Comparison of ENCODE assay signal across 8 mouse cellular contexts in genomic region chr8:123235520-123236497, GRCm38 (mm10). TPM values are rescaled to one million over a fixed set of nuclear protein-coding genes. Genes with fewer than 3 reads are reported as not detected.
A peak's percentile ranks its signal among the peaks of the same experiment; 100 is the strongest.
DNase-seq lines count a peak whose midpoint lies in the region; ATAC-seq and TF ChIP-seq lines count a peak whose summit lies in the region.

Gene Spata2l, minus strand, starts transcription at chr8:123236233.

- 0 out of 2 replicates have a peak, but pooled peaks have one; percentile 11 for TF ChIP-seq POLR2A in small intestine, adult 2 months (IDR thresholded peaks at IDR 0.05; ENCODE audit: low read depth, low read length)

- ATAC-seq in embryonic facial prominence, embryonic 12.5 days (ENCODE audit: insufficient number of reproducible peaks, insufficient read depth, low FRiP score, low TSS enrichment), result peak; percentile 70
- peak; percentile 94 for ATAC-seq in granulocyte monocyte progenitor cell, adult 5-6 weeks (replicated peaks; ENCODE audit: poor library complexity, severe bottlenecking)
- peak; percentile 83 for ATAC-seq in intestine, postnatal 0 days
- ATAC-seq in midbrain, embryonic 12.5 days (ENCODE audit: low FRiP score, low read depth), result peak; percentile 75

- WGBS in embryonic facial prominence, embryonic 12.5 days, result 2% methylated on average over 57 of the region's 57 CpGs
- WGBS in intestine, postnatal 0 days, result 1% methylated on average over 57 of the region's 57 CpGs
- 3% methylated on average over 57 of the region's 57 CpGs for WGBS in limb, embryonic 10.5 days
- WGBS in midbrain, embryonic 12.5 days, result 2% methylated on average over 57 of the region's 57 CpGs
- 2% methylated on average over 57 of the region's 57 CpGs for WGBS in small intestine, adult 2 months

- H3K27me3 ChIP-seq in embryonic facial prominence, embryonic 12.5 days, result peaks cover 40% of the 10 kb centered on the region
- H3K27me3 ChIP-seq in intestine, postnatal 0 days (replicated peaks; ENCODE audit: control insufficient read depth, insufficient read depth, low read length), result 0 out of 2 replicates have a peak, but pooled peaks cover 4% of the 10 kb centered on the region
- peaks cover 58% of the 10 kb centered on the region for H3K27me3 ChIP-seq in limb, embryonic 10.5 days (ENCODE audit: low read depth, poor library complexity, severe bottlenecking)
- H3K27me3 ChIP-seq in midbrain, embryonic 12.5 days, result peaks cover 42% of the 10 kb centered on the region
- H3K27me3 ChIP-seq in small intestine, adult 2 months (ENCODE audit: control insufficient read depth, insufficient read depth, low read length), result no peaks in the 10 kb centered on the region

- H3K9me3 ChIP-seq in embryonic facial prominence, embryonic 12.5 days, result no peaks in the 10 kb centered on the region
- H3K9me3 ChIP-seq in intestine, postnatal 0 days (ENCODE audit: control insufficient read depth), result no peaks in the 10 kb centered on the region
- no peaks in the 10 kb centered on the region for H3K9me3 ChIP-seq in limb, embryonic 10.5 days (replicated peaks)
- no peaks in the 10 kb centered on the region for H3K9me3 ChIP-seq in midbrain, embryonic 12.5 days

- H3K9ac ChIP-seq in embryonic facial prominence, embryonic 12.5 days, result peak within 1 kb of the TSS; percentile 49
- peak within 1 kb of the TSS; percentile 55 for H3K9ac ChIP-seq in intestine, postnatal 0 days (ENCODE audit: low read depth, low read length)
- H3K9ac ChIP-seq in midbrain, embryonic 12.5 days (replicated peaks), result peak within 1 kb of the TSS; percentile 59

- H3K27ac ChIP-seq in embryonic facial prominence, embryonic 12.5 days, result no peak within 1 kb of the TSS
- H3K27ac ChIP-seq in intestine, postnatal 0 days (ENCODE audit: low read depth, low read length), result peak within 1 kb of the TSS; percentile 41
- H3K27ac ChIP-seq in limb, embryonic 10.5 days, result no peak within 1 kb of the TSS
- no peak within 1 kb of the TSS for H3K27ac ChIP-seq in midbrain, embryonic 12.5 days (replicated peaks)
- no peak within 1 kb of the TSS for H3K27ac ChIP-seq in small intestine, adult 2 months (ENCODE audit: insufficient read depth, low read depth, low read length)

- peak; percentile 70 for TF ChIP-seq CTCF in intestine, postnatal 0 days (IDR thresholded peaks at IDR 0.05; ENCODE audit: low read depth)
- TF ChIP-seq CTCF in small intestine, adult 2 months (IDR thresholded peaks at IDR 0.05; ENCODE audit: extremely low read depth, insufficient read length, insufficient replicate concordance, low read depth, low read length), result no peak

- H3K4me3 ChIP-seq in embryonic facial prominence, embryonic 12.5 days, result peak within 1 kb of the TSS; percentile 45
- peak within 1 kb of the TSS; percentile 82 for H3K4me3 ChIP-seq in intestine, postnatal 0 days (ENCODE audit: low read depth, low read length)
- peak within 1 kb of the TSS; percentile 55 for H3K4me3 ChIP-seq in limb, embryonic 10.5 days
- H3K4me3 ChIP-seq in midbrain, embryonic 12.5 days, result peak within 1 kb of the TSS; percentile 46
- H3K4me3 ChIP-seq in small intestine, adult 2 months (ENCODE audit: low read depth, low read length), result peak within 1 kb of the TSS; percentile 75

- H3K4me2 ChIP-seq in embryonic facial prominence, embryonic 12.5 days (replicated peaks), result peak within 1 kb of the TSS; percentile 88
- H3K4me2 ChIP-seq in intestine, postnatal 0 days (replicated peaks; ENCODE audit: low read depth), result peak within 1 kb of the TSS; percentile 98
- H3K4me2 ChIP-seq in midbrain, embryonic 12.5 days (replicated peaks), result peak within 1 kb of the TSS; percentile 82

- H3K4me1 ChIP-seq in embryonic facial prominence, embryonic 12.5 days, result peaks cover 15% of the 10 kb centered on the region
- H3K4me1 ChIP-seq in intestine, postnatal 0 days (replicated peaks; ENCODE audit: control insufficient read depth, insufficient read depth, low read length), result 0 out of 2 replicates have a peak, but pooled peaks cover 8% of the 10 kb centered on the region
- H3K4me1 ChIP-seq in limb, embryonic 10.5 days, result peaks cover 27% of the 10 kb centered on the region
- peaks cover 22% of the 10 kb centered on the region for H3K4me1 ChIP-seq in midbrain, embryonic 12.5 days
- peaks cover 4% of the 10 kb centered on the region for H3K4me1 ChIP-seq in small intestine, adult 2 months (ENCODE audit: control insufficient read depth, insufficient read depth, insufficient read length, low read length)

- no peaks in the 10 kb centered on the region; the same call in 1 of the 2 replicates for H3K36me3 ChIP-seq in embryonic facial prominence, embryonic 12.5 days
- 0 out of 2 replicates have a peak, but pooled peaks cover 4% of the 10 kb centered on the region for H3K36me3 ChIP-seq in intestine, postnatal 0 days (ENCODE audit: control insufficient read depth, insufficient read depth)
- peaks cover 5% of the 10 kb centered on the region; the same call in 1 of the 2 replicates for H3K36me3 ChIP-seq in limb, embryonic 10.5 days
- no peaks in the 10 kb centered on the region for H3K36me3 ChIP-seq in midbrain, embryonic 12.5 days
- no peaks in the 10 kb centered on the region for H3K36me3 ChIP-seq in small intestine, adult 2 months (ENCODE audit: control insufficient read depth, insufficient read depth, low read length)

- peak; percentile 67 for DNase-seq in 3134 (ENCODE audit: extremely low read depth, insufficient read length, low spot score)
- peak; percentile 95 for DNase-seq in adrenal gland, postnatal 14 days
- peak; percentile 91 for DNase-seq in limb, embryonic 10.5 days (ENCODE audit: low spot score)

RNA-seq across cellular contexts. Expression of gene Spata2l, which starts in this region (rescaled TPM):
- 12.2 and 18.7 TPM in 2 replicates for total RNA-seq in adrenal gland, postnatal 14 days (2021)
- 2.9 and 3.3 TPM in 2 replicates for polyA plus RNA-seq in embryonic facial prominence, embryonic 12.5 days (2016; fragmentation: Nextera tagmentation; extraction: Ambion mirVana)
- total RNA-seq in granulocyte monocyte progenitor cell, adult 5-6 weeks (2014; fragmentation: Nextera tagmentation), result 1.5 and 3.9 TPM in 2 replicates
- 1.0 and 4.3 TPM in 2 replicates for total RNA-seq in granulocyte monocyte progenitor cell, adult 5-6 weeks (2017)
- polyA plus RNA-seq in intestine, postnatal 0 days (2015; fragmentation: Nextera tagmentation; extraction: Ambion mirVana), result 5.0 TPM in 2 replicates
- polyA plus RNA-seq in limb, embryonic 10.5 days (2016; fragmentation: Nextera tagmentation; extraction: Ambion mirVana), result 0.75 and 1.6 TPM in 2 replicates
- 2.4 and 2.8 TPM in 2 replicates for polyA plus RNA-seq in midbrain, embryonic 12.5 days (2016; fragmentation: Nextera tagmentation; extraction: Ambion mirVana)
- polyA plus RNA-seq in small intestine, adult 2 months (2012; rRNA removed), result 11.8 and 19.0 TPM in 2 replicates
